Mouse (Mus musculus): ENCODE measurements around the gene Slc15a5. TPM values are rescaled to one million over a fixed set of nuclear protein-coding genes. Genes with fewer than 3 reads are reported as not detected.
"Not testable (repeated sequence)": the region's sequence is repeated elsewhere in the genome, so short reads cannot be mapped to it uniquely, and the experiment has no call there.

Slc15a5 gene
- polyA plus RNA-seq, 1 experiment, result not detected

- no peaks in the 10 kb centered on the region for H3K79me3 ChIP-seq (ENCODE audit: low read depth)
- no peaks in the 10 kb centered on the region for H3K27me3 ChIP-seq (ENCODE audit: control insufficient read depth, insufficient read depth, insufficient read length)
- H3K4me3 ChIP-seq (ENCODE audit: insufficient read depth, poor library complexity, severe bottlenecking), result no peak overlapping the region
- H3K79me2 ChIP-seq (ENCODE audit: control insufficient read depth, insufficient read depth), result no peaks in the 10 kb centered on the region
- TF ChIP-seq MYOD1 (IDR thresholded peaks at IDR 0.05; ENCODE audit: control insufficient read depth, insufficient read length, low read depth) (no peak), CTCF (IDR thresholded peaks at IDR 0.05; ENCODE audit: control insufficient read depth, insufficient read depth, insufficient read length) (no peak), USF1 (IDR thresholded peaks at IDR 0.05; ENCODE audit: low read depth) (no peak), FOSL1 (IDR thresholded peaks at IDR 0.05; ENCODE audit: insufficient read depth, low read length, poor library complexity, severe bottlenecking) (no peak), MYOG (IDR thresholded peaks at IDR 0.05; ENCODE audit: control insufficient read depth, extremely low read depth, insufficient read length) (no peak), MAX (IDR thresholded peaks at IDR 0.05) (no peak), CEBPB (IDR thresholded peaks at IDR 0.05; ENCODE audit: low read depth) (no peak)
- no peak overlapping the region for H3ac ChIP-seq (ENCODE audit: control insufficient read depth, insufficient read length, low read depth)
- no peaks in the 10 kb centered on the region for H3K36me3 ChIP-seq (ENCODE audit: control insufficient read depth, insufficient read depth)
These were observed 22.1 kb upstream of the Slc15a5 start for GRCm38 (mm10) chr6:138101843-138102242.

DNA sequence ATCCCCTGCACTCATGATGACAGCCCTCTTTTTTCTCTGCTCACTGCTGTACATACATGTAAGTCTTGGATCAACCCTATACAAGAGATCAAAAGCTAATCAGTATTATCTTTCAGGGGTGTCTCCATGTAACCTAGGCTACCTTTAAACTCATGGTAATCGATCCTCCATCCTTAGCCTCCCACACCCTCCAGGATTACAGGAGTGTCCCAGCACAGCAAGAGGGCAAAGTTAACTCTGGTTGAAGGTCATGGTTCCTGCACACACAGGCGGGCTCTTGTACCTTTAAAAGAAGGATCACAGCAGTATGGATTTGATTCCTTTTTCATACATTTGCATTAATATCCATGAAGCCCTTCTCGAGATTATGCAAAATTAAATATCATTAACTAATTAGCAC lies 19.9 kb upstream of the Slc15a5 start:
- Histone ChIP-seq H3K79me2 (ENCODE audit: control insufficient read depth, insufficient read depth) (no peaks in the 10 kb centered on the region), H3K36me3 (ENCODE audit: control insufficient read depth, insufficient read depth) (no peaks in the 10 kb centered on the region), H3K4me3 (ENCODE audit: insufficient read depth, poor library complexity, severe bottlenecking) (no peak overlapping the region), H3K79me3 (ENCODE audit: low read depth) (no peaks in the 10 kb centered on the region), H3K27me3 (ENCODE audit: control insufficient read depth, insufficient read depth, insufficient read length) (no peaks in the 10 kb centered on the region), H3ac (ENCODE audit: control insufficient read depth, insufficient read length, low read depth) (no peak overlapping the region)
- TF ChIP-seq CEBPB (IDR thresholded peaks at IDR 0.05; ENCODE audit: low read depth), result no peak
- TF ChIP-seq USF1 (IDR thresholded peaks at IDR 0.05; ENCODE audit: low read depth), result no peak
- no peak for TF ChIP-seq MYOD1 (IDR thresholded peaks at IDR 0.05; ENCODE audit: control insufficient read depth, insufficient read length, low read depth)
- TF ChIP-seq MAX (IDR thresholded peaks at IDR 0.05), result no peak
- TF ChIP-seq MYOG (IDR thresholded peaks at IDR 0.05; ENCODE audit: control insufficient read depth, extremely low read depth, insufficient read length), result no peak
- TF ChIP-seq FOSL1 (IDR thresholded peaks at IDR 0.05; ENCODE audit: insufficient read depth, low read length, poor library complexity, severe bottlenecking), result no peak
- no peak for TF ChIP-seq CTCF (IDR thresholded peaks at IDR 0.05; ENCODE audit: control insufficient read depth, insufficient read depth, insufficient read length)

- no peaks in the 10 kb centered on the region for H3K79me3 ChIP-seq (ENCODE audit: low read depth)
These were observed 15.3 kb upstream of the Slc15a5 start for GRCm38 (mm10) chr6:138095060-138095459.

DNA sequence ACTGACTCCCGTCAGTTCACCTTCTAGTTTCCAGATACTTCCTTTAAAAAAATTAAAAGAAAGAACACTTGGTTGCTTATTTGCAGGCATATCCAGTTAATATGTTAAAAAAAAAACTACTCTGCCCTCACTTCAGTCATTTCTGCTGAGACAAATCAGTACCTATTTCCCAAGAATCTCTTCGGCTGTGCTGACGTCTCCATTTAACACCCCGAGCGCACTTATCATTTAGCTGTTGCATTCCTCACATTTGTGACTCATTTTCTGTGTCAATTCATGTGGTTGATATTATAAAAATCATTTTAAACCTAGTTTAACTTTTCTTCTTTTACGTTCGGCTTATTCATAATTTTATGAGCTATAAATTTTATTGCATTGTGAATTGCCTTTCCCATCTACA lies 12.7 kb upstream of the Slc15a5 start:
- Histone ChIP-seq H3K4me3 (ENCODE audit: insufficient read depth, poor library complexity, severe bottlenecking) (no peak overlapping the region), H3K36me3 (ENCODE audit: control insufficient read depth, insufficient read depth) (no peaks in the 10 kb centered on the region), H3K79me2 (ENCODE audit: control insufficient read depth, insufficient read depth) (no peaks in the 10 kb centered on the region), H3K27me3 (ENCODE audit: control insufficient read depth, insufficient read depth, insufficient read length) (no peaks in the 10 kb centered on the region), H3K79me3 (ENCODE audit: low read depth) (no peaks in the 10 kb centered on the region), H3ac (ENCODE audit: control insufficient read depth, insufficient read length, low read depth) (no peak overlapping the region)
- TF ChIP-seq CEBPB (IDR thresholded peaks at IDR 0.05; ENCODE audit: low read depth) (no peak), FOSL1 (IDR thresholded peaks at IDR 0.05; ENCODE audit: insufficient read depth, low read length, poor library complexity, severe bottlenecking) (no peak), MYOG (IDR thresholded peaks at IDR 0.05; ENCODE audit: control insufficient read depth, extremely low read depth, insufficient read length) (no peak), MAX (IDR thresholded peaks at IDR 0.05) (no peak), CTCF (IDR thresholded peaks at IDR 0.05; ENCODE audit: control insufficient read depth, insufficient read depth, insufficient read length) (no peak), MYOD1 (IDR thresholded peaks at IDR 0.05; ENCODE audit: control insufficient read depth, insufficient read length, low read depth) (no peak), USF1 (IDR thresholded peaks at IDR 0.05; ENCODE audit: low read depth) (no peak)

More at GRCm38 (mm10) chr6:138095060-138095459, 15.3 kb upstream of the Slc15a5 start:
- no peak overlapping the region for H3ac ChIP-seq (ENCODE audit: control insufficient read depth, insufficient read length, low read depth)
- TF ChIP-seq CEBPB (IDR thresholded peaks at IDR 0.05; ENCODE audit: low read depth), result no peak
- TF ChIP-seq FOSL1 (IDR thresholded peaks at IDR 0.05; ENCODE audit: insufficient read depth, low read length, poor library complexity, severe bottlenecking), result no peak
- no peak for TF ChIP-seq MAX (IDR thresholded peaks at IDR 0.05)
- TF ChIP-seq CTCF (IDR thresholded peaks at IDR 0.05; ENCODE audit: control insufficient read depth, insufficient read depth, insufficient read length), result no peak
- no peak for TF ChIP-seq USF1 (IDR thresholded peaks at IDR 0.05; ENCODE audit: low read depth)
- no peak for TF ChIP-seq MYOD1 (IDR thresholded peaks at IDR 0.05; ENCODE audit: control insufficient read depth, insufficient read length, low read depth)
- no peak for TF ChIP-seq MYOG (IDR thresholded peaks at IDR 0.05; ENCODE audit: control insufficient read depth, extremely low read depth, insufficient read length)
- H3K4me3 ChIP-seq (ENCODE audit: insufficient read depth, poor library complexity, severe bottlenecking), result no peak overlapping the region
- no peaks in the 10 kb centered on the region for H3K79me2 ChIP-seq (ENCODE audit: control insufficient read depth, insufficient read depth)
- no peaks in the 10 kb centered on the region for H3K36me3 ChIP-seq (ENCODE audit: control insufficient read depth, insufficient read depth)
- no peaks in the 10 kb centered on the region for H3K27me3 ChIP-seq (ENCODE audit: control insufficient read depth, insufficient read depth, insufficient read length)

DNA sequence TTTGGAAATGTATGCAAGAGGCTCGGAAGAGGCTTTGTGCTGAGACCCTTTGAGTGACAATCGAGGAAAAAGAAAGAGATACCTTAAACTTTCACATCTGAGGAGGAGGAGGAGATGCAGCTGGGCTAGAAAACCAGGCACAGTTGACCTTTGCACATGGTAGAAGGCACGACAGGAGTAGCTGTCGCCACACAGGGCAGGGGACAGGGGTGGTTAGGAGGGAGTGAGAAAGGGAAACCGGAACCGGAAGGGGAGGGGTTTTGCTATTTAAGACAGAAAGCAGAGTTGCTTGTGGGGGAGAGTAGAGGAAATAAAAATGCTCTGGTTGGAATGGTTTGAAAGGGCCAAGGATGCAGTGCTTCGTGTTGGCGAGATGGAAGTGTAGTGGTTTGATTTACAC lies 9.4 kb upstream of the Slc15a5 start:
- no peaks in the 10 kb centered on the region for H3K79me3 ChIP-seq (ENCODE audit: low read depth)
- TF ChIP-seq MYOD1 (IDR thresholded peaks at IDR 0.05; ENCODE audit: control insufficient read depth, insufficient read length, low read depth), result no peak
- TF ChIP-seq CTCF (IDR thresholded peaks at IDR 0.05; ENCODE audit: control insufficient read depth, insufficient read depth, insufficient read length), result no peak
- TF ChIP-seq USF1 (IDR thresholded peaks at IDR 0.05; ENCODE audit: low read depth), result no peak
- no peak for TF ChIP-seq MAX (IDR thresholded peaks at IDR 0.05)
- no peak for TF ChIP-seq FOSL1 (IDR thresholded peaks at IDR 0.05; ENCODE audit: insufficient read depth, low read length, poor library complexity, severe bottlenecking)
- no peak for TF ChIP-seq CEBPB (IDR thresholded peaks at IDR 0.05; ENCODE audit: low read depth)
- no peak for TF ChIP-seq MYOG (IDR thresholded peaks at IDR 0.05; ENCODE audit: control insufficient read depth, extremely low read depth, insufficient read length)

GRCm38 (mm10) chr6:138086421-138086820 lies 6.7 kb upstream of the Slc15a5 start:
- not testable (repeated sequence) for H3ac ChIP-seq (ENCODE audit: control insufficient read depth, insufficient read length, low read depth); H3K27me3 ChIP-seq (ENCODE audit: control insufficient read depth, insufficient read depth, insufficient read length); H3K79me2 ChIP-seq (ENCODE audit: control insufficient read depth, insufficient read depth)

More for the DNA sequence above, 9.4 kb upstream of the Slc15a5 start:
- Histone ChIP-seq H3ac (ENCODE audit: control insufficient read depth, insufficient read length, low read depth) (no peak overlapping the region), H3K27me3 (ENCODE audit: control insufficient read depth, insufficient read depth, insufficient read length) (no peaks in the 10 kb centered on the region), H3K4me3 (ENCODE audit: insufficient read depth, poor library complexity, severe bottlenecking) (no peak overlapping the region), H3K36me3 (ENCODE audit: control insufficient read depth, insufficient read depth) (no peaks in the 10 kb centered on the region), H3K79me2 (ENCODE audit: control insufficient read depth, insufficient read depth) (no peaks in the 10 kb centered on the region)

More at GRCm38 (mm10) chr6:138086421-138086820, 6.7 kb upstream of the Slc15a5 start:
- not testable (repeated sequence) for H3K4me3 ChIP-seq (ENCODE audit: insufficient read depth, poor library complexity, severe bottlenecking); H3K36me3 ChIP-seq (ENCODE audit: control insufficient read depth, insufficient read depth); H3K79me3 ChIP-seq (ENCODE audit: low read depth)
